Mouse (Mus musculus): ENCODE data around the gene Lpcat2.

Gene Lpcat2

GRCm38 (mm10) chr8:92921768-92922167 lies 66.6 kb downstream of the Lpcat2 start:
- DNase-seq: no peak

- no peak for DNase-seq
Measured at GRCm38 (mm10) chr8:92928986-92929385, 73.8 kb downstream of the Lpcat2 start.

- no peak for DNase-seq
Measured at GRCm38 (mm10) chr8:92938056-92938455, 82.9 kb downstream of the Lpcat2 start.

GRCm38 (mm10) chr8:92949071-92949470 lies 93.9 kb downstream of the Lpcat2 start:
- no peak for DNase-seq

GRCm38 (mm10) chr8:92950639-92951371 lies 95.7 kb downstream of the Lpcat2 start:
- no peak for DNase-seq

GRCm38 (mm10) chr8:92954044-92954443 lies 98.9 kb downstream of the Lpcat2 start:
- no peak for DNase-seq

GRCm38 (mm10) chr8:92959779-92960178 lies 104.6 kb downstream of the Lpcat2 start, which contains the start of gene Slc6a2:
Slc6a2 (plus strand) TSS chr8:92960079.
- DNase-seq: no peak

- no peak for DNase-seq
Measured at GRCm38 (mm10) chr8:92960451-92960911, 105.3 kb downstream of the Lpcat2 start.

GRCm38 (mm10) chr8:92961088-92961487 lies 105.9 kb downstream of the Lpcat2 start:
- DNase-seq: no peak

- no peak for DNase-seq
Measured at GRCm38 (mm10) chr8:92964556-92964955, 109.4 kb downstream of the Lpcat2 start.
